Mouse (Mus musculus): Measurements from ENCODE around the gene Prtg. TPM values are rescaled to one million over a fixed set of nuclear protein-coding genes. Genes with fewer than 3 reads are reported as not detected.

Gene Prtg
- polyA plus RNA-seq, 1 experiment, result 0.20 TPM

DNA sequence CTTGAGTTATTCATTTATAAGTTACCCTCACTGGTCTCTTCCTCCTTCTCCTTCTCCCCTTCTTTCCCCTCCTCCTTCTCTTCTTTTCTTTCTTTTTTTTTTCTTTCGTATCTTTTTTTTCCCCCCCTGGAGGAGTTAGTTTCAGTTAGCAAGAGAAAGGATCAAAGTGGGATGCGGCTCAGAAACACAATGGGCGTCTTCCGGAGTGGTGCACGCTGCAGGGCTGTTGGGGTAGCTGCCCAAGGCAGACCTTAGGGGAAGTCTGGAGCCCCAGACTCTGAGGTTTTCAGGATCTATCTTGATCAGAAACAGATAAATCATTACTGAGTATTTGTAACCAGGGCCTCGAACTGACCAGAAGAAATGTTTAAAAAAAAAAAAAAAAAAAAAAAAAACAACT, 1.5 kb downstream of the Prtg start:
- 36% methylated on average over 6 of the region's 6 CpGs for WGBS
- no peak for DNase-seq (ENCODE audit: low read depth, low spot score)

DNA sequence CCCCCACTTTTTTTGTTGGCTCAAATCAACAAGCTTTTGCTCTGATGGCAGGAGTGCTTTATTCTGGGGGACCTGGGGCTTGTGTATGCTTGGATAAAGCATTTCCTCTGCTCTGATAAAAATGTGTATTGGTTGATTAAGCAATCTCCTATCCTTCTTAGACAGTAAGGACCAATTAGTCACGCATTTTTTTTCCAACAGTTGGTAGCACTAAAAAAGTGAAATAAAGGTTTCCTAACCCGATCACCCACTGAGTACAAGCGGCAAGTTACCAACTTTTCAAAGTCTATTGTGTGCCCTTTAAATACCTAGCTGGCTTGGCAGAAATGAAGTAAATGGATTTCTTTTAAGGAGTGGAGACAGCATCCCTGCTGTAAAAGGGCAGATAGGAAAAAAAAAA, 1.9 kb downstream of the Prtg start:
- DNase-seq (ENCODE audit: low read depth, low spot score), result no peak
- 68% methylated on average over 3 of the region's 3 CpGs for WGBS

DNA sequence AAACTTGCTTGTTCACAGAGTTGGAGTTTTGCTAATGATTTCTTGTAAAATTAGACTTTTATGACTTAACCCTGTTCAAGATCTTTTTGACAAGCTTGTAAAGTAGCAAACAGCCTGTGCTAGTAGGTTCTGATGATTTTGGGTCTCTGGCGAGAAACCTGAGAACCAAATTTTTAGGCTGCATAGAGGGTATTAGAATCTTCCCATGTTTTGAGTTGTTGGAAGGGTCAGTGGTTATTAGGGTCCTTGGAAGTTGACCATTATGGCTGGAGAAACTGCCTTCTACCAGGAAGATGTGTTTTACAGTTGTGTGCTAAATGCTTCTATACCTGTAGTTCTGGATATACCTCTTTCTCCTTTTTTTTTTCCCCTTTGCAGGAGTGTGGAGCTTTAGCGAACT, 2.4 kb downstream of the Prtg start:
- 87% methylated on average over 2 of the region's 2 CpGs for WGBS
- DNase-seq (ENCODE audit: low read depth, low spot score), result no peak

DNA sequence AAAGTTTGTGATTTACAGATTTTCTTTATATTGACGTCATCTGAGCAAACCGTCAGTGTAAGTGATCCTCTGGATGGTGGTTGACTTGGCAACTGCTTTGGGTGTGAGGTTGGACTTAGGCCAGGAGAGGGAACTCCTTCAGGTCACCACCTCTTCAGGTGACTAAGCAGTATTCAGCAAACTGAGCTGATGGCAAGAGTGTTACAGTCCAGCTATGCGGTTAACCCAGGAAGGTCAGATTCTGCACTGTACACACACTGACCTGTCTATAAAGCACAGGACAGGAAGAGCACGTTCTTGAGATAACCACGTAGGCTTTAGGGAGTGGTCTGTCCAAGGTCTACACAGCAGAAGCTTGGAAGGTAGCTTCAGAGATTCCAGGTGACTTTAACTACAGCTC, 3.9 kb downstream of the Prtg start:
- DNase-seq (ENCODE audit: low read depth, low spot score), result peak; percentile 21
- WGBS, result 23% methylated on average over 5 of the region's 5 CpGs

DNA sequence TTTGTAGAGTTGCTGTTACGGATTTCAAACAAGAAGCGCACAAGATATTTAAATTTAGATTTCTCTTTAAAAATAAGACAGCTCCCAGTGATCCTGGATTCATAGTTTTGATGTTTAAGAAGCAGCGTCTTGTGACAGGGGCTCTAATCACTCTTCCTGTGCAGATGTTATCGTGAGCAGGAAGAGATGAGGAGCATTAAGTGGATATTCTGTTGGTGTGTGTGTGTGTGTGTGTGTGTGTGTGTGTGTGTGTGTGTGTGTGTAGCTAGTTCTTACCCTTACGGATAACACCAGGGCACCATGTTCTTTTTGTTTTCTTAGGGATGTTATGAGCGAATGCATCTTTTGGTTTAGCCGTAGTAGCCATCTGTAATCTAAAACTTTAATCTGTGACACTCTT, 5.4 kb downstream of the Prtg start:
- no peak for DNase-seq (ENCODE audit: low read depth, low spot score)
- WGBS, result 85% methylated on average over 7 of the region's 7 CpGs

DNA sequence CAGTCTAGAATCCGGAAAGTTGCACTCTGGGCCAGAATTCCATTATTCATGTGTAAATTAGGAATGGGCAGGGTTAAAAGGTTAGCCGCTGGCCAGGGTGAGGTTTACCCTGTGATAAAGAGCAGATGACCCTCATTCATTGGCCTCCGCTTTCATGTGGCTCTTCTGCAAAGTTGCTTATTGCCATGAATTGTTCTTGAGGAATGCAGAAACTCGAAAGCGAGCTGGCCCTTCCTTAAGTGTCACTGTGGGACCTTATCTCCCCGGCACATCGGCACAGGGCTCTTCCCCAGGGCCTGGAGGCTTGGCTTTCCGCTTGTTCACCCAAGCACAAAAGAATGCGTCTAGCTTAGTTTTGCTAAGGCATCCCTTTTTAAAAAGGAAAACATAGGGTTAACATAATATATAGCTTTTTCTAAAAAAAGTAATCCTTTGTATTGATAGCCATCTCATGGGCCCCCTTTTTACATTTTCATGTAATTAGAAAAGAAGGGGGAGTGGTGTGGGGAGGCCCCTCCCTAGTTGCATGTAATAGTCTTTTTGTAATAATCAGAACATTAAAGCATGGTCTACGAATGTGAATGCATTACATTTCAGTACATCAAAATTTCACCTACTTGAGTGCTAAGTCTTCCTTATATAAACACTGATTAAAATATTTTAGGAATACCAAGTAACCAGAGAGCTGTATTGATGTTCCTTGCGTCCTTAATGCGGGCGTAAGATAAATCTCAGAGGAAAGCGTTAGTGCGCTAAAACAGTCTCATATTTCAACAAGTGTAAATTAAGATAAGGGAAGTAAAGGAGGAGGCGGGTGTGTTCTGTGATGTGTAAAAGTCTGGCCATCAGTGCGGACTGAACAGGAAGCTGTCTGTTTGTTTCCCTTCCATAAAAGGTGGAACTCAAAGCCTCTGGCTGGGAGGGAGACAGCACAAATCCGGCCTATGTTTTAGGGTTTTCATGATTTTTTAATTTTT, 6.2 kb downstream of the Prtg start:
- WGBS, result 59% methylated on average over 18 of the region's 18 CpGs
- DNase-seq (ENCODE audit: low read depth, low spot score), result no peak

DNA sequence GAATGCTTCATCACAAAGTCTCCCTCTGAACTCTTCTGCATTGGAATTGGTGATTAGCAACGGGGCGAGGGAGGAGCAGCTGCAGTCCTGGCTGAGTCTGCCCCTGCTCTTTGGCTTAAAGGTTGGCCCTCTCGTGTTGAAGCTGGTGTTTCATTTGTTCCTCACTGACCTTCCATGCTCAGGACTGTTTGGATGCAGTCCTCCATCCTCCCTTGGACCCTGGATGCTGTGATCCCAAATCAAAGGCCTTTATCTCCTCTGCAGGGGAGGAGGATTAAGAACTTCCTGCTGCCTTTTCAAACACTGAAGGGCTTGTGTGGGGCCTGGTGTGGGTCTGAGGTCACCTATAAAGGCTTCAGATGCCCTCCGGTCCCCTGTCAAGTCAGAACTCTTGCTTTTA, 18.8 kb downstream of the Prtg start:
- 58% methylated on average over 4 of the region's 4 CpGs for WGBS

DNA sequence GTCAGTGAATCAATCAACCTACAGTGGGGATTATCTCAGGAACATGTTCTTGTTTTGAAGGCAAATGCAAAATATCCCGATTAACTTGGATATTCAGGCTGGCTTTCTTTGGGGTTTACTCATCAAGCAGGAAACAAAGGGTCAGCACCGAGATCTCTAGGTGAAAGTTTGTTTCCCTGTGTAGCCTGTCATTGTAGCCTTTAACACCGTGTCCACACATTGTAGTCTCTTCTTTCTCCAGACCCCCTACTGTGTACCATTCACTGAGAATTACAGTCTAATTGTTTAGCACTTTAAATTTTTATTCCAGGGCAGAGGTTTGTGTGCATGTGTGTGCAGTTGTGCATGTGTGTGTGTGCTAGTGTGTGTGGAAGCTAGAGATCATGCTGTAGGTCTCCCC, 19.3 kb downstream of the Prtg start:
- 38% methylated on average over 3 of the region's 3 CpGs for WGBS

More for the DNA sequence above, 18.8 kb downstream of the Prtg start:
- DNase-seq (ENCODE audit: low read depth, low spot score), result no peak

DNA sequence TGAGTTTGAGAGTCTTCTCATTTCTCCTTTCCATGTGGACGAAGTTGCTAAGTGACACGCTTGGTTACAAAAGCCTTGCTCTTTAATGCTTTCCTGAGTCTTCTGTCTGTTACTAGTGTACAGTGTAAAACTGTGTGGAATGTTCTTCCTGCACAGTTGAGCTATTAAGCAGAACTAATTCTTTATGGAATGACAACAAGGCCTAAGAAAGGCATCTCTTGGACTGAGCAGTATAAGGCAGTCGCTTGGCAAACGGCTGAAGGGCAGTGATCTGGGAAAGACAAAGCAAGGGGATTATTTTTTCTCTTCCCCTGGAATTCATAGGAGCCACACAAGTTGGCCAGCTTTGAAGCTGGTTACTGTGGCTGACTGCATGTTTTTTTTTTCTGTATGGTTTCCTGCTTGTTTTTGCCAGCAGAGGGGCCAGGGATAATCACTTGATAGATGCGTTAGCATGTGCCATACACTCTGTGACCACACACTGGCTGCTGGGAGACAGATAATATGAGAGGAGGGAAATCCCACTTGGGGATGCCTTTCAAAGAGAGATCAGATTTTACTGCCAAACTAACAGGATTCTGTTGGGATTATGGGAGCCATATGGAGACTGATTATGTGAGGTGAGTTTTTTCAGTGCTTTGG, 22.1 kb downstream of the Prtg start:
- no peak for DNase-seq (ENCODE audit: low read depth, low spot score)
- 61% methylated on average over 5 of the region's 5 CpGs for WGBS

More for the DNA sequence above, 19.3 kb downstream of the Prtg start:
- no peak for DNase-seq (ENCODE audit: low read depth, low spot score)

DNA sequence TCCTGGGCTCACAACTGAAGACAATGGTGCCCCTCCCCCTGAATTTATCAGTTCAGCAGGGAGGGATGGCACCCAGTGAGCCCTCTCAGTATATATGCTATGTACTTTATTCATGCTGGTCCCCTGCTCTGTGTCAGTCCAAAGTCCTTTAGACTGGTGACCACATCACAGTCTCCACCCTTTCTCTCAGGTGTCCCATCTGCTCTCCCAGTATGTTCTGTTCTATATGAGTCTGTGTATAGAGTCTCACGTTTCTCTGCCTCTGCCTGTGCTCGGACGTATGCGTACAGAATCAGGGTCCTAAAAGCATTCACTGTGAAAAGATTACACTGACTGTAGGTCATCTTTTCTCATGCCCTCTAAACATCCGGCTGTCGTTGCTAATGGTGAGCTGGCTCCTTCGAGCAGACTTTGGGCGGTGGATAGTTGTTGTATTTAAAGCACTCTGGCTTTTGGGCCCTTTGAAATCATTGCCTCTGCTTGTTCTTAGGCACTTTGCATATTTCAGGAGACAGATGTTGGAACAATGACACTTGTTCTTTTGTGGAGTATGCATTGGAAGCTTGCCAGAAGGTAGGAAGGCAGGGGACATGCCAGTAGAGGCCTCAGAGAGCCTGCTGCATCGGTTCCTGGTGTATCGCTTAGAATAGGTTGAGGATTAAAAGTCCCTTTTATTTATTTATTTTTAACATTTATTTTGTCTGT, 27.5 kb downstream of the Prtg start:
- no peak for DNase-seq (ENCODE audit: low read depth, low spot score)
- WGBS, result 29% methylated on average over 10 of the region's 10 CpGs

DNA sequence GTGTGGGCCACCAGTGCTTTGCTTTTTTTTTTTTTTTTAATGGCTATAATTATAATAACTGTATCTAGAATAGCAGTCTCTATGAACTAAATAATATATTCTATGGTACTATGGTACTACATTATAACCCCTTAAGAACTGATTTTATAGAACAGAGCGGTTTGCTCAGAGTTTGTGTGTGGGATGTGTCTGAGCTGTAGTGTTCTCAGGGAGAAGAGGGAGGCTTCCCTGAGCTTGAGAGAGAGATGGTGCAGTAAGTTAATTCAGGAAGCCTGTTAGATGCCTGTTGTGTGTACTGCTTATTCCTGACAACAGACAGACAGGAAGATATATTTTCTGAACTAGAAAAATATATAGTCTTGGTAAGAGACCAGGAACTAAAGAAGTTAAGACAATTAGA, 28.3 kb downstream of the Prtg start:
- WGBS, result 100% methylated on average over 1 of the region's 1 CpGs
- DNase-seq (ENCODE audit: low read depth, low spot score), result no peak

DNA sequence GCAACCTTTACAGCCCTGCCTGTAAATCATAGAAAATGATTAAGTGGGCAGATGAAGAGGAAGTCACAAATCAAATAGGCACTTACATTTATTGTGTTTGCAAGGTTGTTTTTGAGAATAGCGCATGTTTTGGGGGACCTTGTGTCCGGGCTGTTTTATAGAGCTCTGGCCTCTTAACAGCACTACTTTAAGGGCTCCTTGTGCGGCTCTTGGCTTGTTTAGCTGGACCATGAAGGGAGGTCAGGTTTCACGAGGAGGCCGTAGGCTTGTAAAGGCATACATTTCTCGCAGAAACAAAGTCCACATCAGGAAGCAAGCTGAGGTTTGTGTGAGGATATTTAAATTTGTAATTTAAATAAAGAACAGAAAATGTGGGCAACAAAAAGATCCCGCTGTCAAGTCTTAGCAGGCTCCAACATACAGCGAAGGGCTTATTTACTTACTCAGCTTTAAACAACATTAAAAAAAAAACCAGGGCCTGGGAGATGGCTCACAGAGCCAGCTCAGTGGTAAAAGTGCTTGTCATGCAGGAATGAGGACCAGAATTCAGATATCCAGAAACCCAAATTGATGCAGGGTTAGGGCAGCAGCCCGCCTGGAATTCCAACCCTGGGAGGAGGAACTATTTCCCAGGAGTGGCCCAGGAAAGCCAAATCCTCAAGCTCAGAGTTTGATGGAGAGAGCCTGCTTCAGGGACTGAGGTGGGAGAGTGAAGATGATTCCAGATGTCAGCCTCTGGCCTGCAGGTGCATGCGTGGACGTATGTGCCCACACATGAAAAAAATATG, 30.2 kb downstream of the Prtg start:
- DNase-seq (ENCODE audit: low read depth, low spot score), result no peak
- WGBS, result 40% methylated on average over 11 of the region's 11 CpGs

DNA sequence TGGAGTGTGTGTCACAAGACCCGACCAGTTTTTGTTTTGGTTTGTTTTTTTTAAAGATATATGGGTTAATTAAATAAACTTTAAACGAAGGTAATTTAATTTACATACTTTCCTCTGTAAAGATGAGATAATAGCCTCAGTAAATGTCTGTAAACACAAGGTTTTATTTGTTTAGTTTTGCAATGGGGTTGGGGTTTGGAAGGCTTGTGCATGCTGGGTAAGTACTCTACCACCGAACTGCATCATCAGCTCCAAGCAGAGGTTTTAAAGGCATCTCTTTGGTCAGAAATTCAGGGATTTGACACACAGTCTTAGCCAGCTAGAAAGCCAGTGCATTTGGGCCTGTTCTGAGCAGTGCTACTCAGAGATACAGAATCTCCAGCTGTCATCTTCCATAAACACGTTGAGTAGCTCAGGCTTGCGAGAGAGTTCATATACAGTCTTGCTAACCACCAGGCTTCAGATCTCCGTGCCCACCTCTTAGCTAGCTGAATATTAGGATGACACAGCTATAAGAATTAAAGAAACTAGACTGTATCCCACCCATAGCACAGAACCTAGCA, 31.0 kb downstream of the Prtg start:
- no peak for DNase-seq (ENCODE audit: low read depth, low spot score)
- 30% methylated on average over 6 of the region's 6 CpGs for whole genome bisulfite sequencing

DNA sequence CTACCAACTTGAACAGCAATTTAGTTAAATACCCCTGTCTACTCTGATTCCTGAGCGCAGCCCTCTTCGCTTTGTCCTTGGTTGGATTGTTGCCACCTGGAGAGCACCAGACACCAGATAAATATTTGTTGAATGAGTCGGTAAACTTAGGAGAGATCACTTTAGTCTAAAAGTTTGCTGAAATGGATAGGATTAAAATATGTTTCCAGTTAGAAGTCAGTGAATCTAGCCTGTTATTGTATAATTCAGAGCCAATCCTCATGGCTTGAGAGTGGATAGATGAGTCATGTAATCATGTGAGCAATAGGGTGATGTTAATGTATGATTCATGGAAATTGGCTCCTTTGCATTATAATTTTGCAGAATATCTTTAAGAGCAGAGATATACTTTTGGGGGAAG, 31.6 kb downstream of the Prtg start:
- 22% methylated on average over 3 of the region's 3 CpGs for WGBS
- no peak for DNase-seq (ENCODE audit: low read depth, low spot score)

DNA sequence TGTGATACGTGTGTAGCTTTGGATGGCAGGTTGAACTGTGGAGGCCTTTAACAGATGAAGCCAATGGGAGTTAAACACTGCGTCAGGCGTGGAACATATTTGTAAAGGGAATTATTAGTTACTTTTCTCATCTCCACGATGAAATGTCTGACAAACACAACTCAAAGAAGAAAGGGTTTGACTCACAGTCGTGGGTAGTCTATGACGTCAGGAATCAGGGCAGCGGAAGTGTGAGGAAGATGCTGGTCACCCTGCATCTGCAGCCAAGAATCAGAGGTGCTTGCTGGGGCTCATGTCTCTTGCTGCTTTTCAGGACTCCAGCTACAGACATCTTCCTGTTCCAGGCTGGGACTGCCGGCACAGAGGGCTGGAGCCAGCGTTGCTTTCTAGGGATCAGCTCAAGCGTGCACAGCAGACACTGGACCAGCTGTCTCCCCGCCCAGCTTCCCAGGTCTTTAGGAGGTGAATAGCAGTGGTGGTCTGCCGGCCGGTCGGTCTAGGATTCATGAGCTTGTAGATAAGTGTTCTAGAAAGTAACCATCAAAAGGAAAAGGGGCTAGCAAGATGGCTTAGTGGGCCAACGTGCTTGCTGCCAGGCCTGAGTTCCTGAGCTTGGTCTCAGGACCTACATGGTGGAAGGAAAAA, 32.8 kb downstream of the Prtg start:
- WGBS, result 90% methylated on average over 15 of the region's 15 CpGs
- no peak for DNase-seq (ENCODE audit: low read depth, low spot score)

DNA sequence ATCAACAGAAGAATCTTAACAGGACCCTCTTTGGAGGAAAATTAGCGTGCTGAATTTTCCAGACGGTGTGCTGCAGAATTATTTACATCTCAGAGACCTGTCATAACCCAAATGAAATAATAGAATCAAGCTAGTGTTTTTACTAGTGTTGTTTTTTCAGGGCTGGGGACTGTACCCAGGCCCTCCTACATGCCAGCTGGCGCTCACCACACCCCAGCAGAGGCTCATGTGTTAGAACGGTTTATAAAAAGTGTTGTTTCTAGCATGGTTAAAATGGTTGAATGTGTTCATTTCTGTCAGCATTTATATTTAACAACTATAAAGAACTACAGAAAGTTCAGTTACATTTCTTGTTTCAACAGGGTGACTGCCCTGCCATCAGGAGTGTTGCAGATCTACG, 37.8 kb downstream of the Prtg start:
- WGBS, result 75% methylated on average over 5 of the region's 5 CpGs
- no peak for DNase-seq (ENCODE audit: low read depth, low spot score)

DNA sequence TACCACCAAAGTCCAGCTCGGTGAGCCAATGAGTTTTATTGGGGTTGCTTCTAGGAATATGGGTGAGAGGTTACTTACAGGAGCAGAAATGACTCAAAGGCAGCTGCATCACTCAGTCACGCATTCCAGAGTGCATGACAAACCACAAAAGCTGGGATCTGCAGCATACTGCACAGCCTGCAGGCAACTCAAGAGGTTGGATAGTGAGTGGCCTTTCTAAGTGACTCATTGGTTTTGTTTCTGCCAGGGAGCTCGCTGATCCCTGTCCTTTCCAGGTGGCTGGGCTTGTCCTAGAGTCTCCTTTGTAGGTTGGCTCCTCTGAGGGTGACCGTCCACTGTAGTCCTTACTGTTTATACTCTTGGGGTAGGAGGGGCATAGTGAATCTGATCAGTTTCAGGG, 39.5 kb downstream of the Prtg start:
- WGBS, result 55% methylated on average over 4 of the region's 4 CpGs
- DNase-seq (ENCODE audit: low read depth, low spot score), result no peak

DNA sequence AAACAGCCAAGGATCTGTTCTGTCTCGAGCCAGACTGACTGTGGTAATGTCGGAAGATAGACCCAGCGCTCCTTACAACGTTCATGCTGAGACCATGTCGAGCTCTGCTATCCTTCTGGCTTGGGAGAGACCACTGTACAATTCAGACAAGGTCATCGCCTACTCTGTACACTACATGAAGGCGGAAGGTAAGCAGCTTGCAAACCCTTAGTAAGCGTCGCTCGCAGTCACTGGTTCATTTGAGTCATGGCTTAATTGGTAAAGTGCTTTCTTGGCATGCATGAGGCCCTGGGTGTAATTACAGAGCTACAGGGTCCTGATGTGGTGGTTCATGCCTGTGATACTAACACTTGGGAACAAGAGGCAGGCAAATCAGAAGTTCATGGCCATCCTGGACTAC, 44.9 kb downstream of the Prtg start:
- no peak for DNase-seq (ENCODE audit: low read depth, low spot score)
- WGBS, result 94% methylated on average over 10 of the region's 10 CpGs

DNA sequence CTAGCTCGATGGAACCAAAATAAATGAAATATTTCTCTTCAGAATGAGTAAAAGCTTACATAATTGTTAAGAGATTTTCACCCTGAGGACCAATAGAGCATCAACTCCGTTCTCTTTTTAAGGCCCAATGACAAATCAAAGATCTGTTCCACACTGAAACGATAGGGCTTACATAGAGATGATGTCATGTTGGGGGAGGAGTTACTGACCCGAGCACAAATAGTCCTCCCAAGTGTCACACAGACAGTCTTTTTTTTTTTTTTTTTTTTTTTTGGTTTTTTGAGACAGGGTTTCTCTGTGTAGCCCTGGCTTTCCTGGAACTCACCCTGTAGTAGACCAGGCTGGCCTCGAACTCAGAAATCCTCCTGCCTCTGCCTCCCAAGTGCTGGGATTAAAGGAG, 45.3 kb downstream of the Prtg start:
- WGBS, result 85% methylated on average over 5 of the region's 5 CpGs
- DNase-seq (ENCODE audit: low read depth, low spot score), result no peak
